Mouse (Mus musculus) inflammation-experienced regulatory T-cells, adult 6 months (primary cell): ENCODE data around the gene Mme. TPM values are rescaled to one million over a fixed set of nuclear protein-coding genes. Genes with fewer than 3 reads are reported as not detected.

Experiments
- ATAC-seq: one replicate; pipeline ENCODE4 v1.8.0; 2017
- polyA plus RNA-seq, 3 experiments: library from polyadenylated mRNA; unstranded; fragments of 100-300 nt; shearing (Covaris generic); gene quantifications; one replicate each; pipeline ENCODE4 v1.2.1; 2017

Mme gene
- not detected for polyA plus RNA-seq

DNA sequence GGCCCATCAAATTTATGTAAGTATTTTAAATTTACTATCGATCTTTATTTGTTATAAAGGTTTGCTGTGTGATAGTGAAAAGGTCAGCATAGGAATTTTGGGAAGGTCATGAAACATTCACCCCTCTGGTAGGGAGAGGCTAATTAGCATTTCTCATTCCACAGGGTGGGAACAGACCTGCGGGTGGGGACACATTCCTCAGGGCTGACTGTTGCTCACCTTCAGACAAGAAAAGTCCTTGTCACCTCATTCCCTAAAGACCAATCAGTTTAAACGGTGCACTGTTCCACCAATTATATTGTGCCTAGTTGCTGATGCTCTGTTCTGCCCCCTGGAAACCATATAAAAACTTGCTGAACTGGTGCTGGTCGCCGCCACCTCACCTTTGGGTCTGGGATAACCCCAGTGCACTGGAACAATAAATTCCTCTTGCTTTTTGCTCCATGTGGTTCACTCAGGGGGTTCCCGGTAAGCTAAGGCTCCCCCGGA is at the start of gene Mme:
Mme (plus strand) TSS at position 439 of the 489 bp plus-strand sequence.
- no peak for ATAC-seq

DNA sequence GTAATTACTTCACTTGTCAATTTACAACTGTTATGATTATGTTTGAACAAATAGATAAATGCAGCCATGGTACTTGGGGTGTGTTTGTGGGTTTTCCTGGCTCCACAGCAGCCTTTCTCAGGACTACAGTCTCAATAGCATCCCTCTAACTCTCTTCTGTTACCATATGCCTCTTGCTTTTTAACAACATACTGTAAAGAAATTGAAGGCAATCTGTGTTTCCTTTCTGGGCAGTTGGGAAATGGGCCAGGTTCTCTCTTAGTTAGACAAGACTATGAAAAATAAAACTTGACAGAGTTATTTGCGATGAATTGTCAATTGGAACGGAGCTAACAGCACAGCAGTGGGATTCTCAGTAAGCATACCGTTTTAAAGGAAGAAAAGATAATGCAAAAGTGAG is 44.8 kb upstream of the Mme start:
- no peak for ATAC-seq

DNA sequence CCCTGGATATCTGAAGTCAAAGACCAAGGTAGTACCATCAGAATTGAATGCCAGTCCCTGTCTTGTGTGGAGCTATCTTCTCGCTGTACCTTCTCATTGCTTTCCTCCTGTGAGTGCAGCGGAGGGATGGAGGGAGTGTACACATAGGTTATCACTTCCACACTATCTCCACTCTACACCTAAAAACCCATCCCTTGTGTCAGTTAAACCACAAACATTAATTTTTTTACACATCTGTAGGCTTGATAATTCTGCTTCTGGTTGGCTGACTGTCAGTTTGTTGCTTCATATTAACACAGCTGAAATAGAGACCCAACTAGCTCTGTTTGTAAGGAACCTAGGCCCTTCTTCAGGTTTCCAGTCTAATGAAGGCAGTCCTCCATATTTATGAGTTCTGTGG is 43.3 kb upstream of the Mme start:
- ATAC-seq: no peak

DNA sequence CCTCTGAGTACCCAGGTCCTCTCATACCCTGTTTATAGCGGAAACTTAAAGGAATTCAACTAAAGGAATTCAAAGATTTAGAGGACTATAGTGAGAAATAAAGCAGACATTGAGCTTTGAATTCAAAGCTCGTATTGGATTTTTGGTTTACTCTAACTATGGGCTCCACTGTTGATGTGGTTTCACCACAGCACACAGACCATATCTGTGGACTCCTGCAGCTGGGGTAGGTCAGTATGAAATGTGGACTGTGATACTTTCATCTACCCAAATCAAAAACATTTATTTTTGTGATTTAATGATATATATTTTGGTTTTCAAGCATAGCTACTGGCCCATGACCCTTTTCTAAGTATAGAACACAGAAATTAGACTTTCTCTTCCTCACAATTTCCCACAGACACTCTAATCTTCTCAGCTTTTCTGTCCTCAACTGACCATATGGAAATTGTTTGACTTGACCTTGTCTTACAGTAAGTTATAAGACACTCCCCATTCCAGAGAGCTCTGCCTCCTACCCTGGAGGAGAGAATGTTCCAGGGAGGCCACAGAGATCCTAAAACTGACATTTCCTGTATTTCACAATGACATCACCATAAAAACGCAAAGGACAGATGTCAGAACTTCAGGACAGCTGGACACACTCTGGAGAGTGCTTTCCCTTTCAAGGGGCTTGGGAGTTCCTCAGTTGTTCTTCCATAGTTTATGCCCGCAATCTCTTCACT is 19.3 kb upstream of the Mme start:
- no peak for ATAC-seq

DNA sequence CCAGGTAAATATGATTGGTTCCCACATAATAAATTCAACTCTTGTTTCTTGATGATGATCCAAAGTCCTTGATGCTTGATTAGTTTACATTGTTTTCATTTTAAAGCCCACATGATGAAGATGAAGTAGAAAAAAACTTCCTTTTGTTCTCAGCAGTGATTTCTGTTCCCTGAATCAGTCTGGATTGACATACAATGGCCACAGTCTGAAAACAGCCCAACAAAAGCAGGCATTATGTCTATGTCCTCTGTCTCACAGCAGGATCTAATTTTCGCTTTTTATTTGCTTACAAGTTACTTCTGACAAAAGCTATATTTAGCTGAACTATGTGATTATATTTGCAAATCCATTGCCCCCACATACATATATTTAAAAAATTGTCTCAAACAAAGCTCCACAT is 17.7 kb upstream of the Mme start:
- no peak for ATAC-seq

DNA sequence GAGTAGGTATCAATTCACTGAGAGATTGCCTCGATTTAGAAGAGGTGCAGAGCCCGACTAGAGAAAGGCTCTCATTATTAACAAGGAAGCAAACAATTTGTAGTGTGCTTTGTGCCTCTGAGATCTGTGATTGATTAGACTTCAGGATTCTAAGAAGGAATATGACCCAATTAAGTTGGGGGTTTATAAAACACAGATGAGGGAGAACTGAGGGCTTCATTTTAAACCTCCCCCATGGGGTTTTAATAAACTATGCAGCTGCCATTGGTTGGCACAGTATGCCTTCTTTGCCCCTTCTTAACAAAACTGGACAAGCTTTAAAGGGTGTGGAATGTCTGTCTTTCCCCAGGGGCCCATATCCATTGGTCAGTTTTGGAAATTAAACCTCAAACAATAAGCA is 5.4 kb upstream of the Mme start:
- no peak for ATAC-seq

DNA sequence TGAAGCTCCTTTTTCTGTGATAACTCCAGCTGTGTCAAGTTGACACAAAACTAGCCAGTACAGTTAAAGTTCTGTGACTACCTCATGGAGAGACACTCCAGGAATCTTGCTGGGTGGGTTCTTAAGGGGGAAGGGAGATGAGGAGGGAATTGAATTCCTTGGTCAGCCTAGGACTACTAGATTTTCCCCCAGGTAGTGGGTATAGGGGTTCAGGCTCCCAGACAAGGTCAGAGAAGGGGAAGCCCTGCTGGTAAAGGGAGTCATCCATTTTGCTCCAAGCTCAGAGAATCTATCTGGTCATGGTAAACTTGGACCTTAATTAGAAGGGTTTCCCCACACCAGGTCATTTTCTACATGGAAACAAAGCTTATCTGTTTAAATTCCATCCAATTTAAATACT is 2.4 kb downstream of the Mme start:
- no peak for ATAC-seq

DNA sequence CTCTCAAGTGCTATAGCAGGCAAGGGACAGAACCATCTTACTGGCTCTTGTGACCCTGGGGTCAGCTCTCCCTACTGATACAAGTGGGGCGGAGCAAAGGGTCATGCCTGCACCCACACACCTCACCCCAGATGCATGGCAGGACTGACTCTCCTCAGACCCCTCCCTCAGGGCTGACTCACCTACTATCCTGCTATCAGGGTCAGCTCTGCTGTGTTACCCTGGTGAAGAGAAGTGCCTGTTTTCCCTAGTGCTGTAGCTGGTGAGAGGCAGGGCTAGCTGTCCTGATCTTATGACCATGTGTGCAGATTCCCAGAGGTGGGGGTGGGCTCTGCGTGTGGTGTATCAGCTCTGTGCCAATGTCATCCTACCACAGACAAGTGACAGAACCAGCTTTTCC is 30.8 kb downstream of the Mme start:
- ATAC-seq: no peak

DNA sequence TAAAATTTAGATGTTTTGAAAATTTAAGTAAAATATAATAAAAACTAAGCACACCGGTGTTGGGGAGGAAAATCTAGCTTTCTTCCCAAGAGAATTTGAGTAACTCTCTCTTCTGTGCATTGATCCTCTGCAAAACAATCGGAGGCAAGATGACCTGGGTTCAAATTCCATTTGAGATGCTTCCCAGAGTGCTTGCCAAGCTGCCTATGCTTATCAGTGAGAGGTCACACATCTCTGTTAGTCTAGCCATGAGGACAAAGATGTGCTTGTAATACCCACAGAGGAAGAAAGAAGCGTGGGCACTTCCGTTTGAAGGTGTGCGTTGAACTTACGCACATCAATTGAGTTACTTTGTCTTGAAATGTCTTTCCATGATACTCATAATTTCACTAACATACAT is 53.0 kb downstream of the Mme start:
- ATAC-seq: no peak

DNA sequence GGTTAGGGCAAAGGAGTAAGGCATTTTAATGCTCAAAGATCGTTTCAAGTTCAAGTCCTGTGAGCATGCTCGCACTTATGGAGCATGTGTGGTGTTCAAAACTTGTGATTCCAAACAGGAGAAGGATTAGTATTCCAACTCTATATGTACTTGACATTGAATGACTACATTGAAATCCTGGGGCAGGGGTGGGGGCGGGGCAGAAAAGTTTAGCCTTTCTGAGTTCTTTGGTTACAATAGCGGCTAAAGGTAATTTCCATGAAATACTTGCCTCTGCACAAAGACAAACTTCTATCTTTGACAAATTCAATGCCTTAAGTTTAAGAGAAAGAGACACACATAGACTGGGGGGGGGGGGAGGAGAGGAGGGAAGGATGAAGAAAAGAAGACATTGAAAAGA is 53.5 kb downstream of the Mme start:
- no peak for ATAC-seq

DNA sequence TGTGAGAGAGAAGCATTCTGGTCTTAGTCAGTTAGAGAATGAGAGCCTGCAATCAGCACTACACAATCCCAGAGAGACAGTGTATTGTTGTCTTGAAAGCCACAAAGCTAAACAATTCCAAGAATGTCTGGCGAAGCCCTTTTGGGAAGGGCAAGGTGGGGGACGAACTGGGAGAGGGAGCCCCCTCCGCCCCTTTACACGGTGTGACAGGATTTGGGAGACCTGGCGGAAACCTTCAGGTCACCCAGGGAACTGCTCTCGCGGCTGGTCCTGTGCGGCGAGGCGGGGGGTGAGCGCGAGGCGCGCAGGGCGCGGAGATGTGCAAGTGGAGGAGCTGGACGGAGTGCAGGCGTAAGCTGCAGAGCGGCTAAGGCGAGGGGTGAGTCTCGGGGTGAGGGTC is 53.9 kb downstream of the Mme start:
- no peak for ATAC-seq

DNA sequence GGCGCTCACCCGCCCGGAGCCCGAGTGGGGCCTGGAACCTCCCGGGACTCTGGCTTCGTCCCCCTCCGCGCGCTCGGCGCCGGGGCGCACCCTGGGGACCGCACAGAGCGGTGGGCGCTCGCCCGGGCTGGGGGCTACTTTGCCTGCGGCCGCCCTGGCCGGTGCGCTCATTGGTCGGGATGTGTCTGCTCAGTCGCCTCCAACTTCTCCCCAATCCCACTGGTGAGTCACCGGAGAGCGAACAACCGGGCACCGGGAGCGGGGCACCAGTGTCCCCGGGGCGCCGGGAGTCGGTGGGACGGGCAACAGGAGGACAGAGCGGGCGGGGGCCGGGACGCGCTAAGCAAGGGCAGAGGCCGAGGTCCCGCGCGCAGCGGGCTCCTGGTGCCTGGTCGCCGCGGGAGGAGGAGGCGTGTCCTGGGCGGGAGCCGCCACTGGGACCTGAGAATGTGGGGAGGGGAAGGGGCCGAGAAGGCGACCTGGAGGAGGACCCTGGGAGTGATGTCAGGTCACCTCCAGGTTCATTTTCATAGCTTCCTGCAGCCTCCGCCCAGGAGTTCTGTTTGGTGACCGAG is 54.4 kb downstream of the Mme start:
- ATAC-seq: no peak

DNA sequence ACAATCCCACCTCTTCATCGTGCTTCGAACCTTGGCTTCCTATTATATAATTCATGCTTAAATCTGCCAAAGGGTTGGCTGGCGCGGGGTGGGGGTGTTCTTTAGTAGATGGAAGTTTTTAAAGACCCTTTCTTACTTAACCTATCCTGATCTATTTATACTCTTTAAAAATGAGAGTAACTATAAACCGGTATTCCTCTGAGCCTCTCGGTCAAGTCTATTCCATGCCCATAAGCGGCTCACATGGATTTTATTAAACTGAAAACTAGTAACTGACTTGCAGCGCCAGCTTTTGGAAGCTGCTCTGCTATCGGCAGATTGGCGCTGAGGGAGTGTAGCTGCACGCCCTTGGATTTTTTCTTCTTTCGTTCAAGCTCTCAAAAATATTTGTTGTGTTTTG is 55.1 kb downstream of the Mme start:
- no peak for ATAC-seq

DNA sequence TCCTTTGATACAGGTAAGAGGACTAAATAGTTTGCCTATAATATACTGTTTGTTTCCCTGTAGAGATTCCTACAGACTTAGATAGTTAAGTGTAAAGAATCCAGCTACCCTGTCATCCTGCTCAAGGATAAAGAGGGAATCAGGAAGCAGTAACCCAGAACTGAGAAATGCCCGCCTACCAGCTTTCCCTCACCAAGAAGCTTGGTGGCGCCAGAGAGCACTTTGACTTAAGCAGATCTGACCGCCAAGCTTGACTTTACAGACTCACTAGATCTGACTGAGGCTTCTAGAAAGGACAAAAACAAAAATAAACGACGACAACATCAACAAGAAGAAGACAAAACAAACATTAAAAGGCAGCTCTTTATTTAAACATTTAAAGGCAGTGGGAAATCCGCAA is 56.5 kb downstream of the Mme start:
- ATAC-seq: no peak

DNA sequence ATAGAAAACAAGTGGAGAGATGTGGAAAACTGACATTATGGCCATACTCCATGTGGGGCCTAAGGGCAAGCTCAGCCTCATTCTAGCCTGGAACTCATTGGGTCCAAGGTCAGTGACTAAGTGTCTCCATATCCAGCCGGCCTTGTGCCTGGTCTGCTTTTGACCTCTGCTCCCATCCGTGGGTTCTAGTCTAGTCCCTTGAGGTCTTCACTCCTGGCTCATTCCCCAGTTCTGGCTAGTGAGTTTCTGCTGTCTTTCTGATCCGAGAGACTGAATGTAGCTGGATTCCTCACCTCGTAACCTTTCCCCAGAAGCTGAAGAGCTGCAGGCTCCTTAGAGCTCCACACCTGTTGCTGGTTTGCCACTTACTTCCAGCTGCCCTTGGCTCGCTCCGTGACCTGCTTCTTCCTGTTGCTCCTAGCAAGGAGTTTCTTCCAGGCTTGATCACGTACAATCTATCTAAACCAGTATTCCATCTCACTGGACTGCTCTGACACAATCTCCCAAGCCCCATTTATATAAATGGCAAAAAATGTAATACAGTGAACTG is 73.9 kb downstream of the Mme start:
- ATAC-seq: no peak

DNA sequence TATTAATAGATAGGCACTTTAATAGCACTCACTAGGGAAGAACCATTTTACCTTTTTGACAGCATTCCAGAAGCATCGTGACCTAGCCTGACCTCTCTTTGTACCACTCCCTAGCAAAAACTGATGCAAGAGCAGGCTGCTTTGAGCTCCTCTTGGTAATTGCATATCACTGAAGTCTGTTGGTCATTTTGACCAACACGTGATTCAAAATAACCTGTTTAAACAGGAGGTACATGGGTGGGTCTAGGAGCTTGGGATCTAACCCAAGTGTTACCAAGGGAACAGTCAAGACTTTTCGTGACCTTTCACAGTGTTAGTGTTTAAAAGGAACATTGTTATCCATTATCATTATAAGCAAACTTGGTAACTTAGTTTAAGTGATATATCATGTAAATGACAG is 76.2 kb downstream of the Mme start:
- ATAC-seq: no peak

DNA sequence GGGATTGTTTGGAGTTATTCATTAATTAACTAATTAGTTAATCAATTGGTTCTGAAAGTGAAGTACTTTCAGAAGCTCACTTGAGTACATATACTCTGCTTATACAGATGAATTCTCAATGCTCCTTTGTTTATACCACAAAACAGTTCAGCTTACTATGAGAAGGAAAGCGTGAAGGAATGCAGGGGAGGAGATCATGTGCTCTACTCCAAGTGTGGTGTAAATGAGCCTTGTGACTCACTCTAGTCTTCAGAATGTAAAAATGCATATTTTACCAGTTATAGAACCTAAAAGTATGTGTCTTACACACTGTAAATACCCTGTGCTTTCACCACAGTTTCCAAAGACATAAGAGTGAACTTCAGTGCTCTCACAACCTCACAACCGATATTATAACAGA is 84.3 kb downstream of the Mme start:
- no peak for ATAC-seq

DNA sequence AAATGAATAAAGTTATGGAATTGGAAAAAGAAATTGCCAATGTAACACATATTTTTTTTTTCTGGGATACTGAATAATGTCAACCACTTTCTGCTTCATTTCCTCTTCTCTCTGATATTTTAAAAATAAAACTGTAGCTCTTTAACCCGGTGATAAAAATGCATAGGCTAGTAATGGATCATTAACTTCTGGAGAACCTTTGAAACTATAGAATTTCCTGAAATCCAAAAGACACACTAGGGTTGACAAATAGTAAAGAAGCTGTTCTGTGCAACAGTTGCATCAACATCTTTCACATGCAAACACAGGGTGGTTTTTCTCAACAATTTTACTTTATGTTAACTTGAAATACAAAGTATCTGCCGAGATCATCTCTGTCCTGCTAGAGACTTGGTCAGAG is 98.8 kb downstream of the Mme start:
- ATAC-seq: no peak

DNA sequence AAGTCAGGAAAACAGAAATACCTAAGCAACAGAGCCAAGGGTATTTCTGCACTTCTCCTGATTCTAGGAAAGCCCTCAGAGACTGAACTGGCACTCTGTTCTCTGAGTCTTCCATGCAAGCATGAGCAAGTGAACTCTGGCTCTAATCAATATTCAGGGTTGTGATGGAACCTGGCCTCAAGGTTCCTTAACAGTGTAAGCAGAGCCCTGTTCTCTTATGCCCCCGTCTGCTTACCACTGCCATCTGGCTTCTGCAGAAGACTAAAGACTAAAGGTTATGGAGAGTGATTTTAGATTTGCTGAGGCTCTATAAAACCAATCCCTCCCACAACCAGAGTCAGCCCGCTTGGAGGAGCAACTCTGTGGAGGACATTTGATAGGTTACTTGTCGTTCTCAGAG is 99.2 kb downstream of the Mme start:
- ATAC-seq: no peak

DNA sequence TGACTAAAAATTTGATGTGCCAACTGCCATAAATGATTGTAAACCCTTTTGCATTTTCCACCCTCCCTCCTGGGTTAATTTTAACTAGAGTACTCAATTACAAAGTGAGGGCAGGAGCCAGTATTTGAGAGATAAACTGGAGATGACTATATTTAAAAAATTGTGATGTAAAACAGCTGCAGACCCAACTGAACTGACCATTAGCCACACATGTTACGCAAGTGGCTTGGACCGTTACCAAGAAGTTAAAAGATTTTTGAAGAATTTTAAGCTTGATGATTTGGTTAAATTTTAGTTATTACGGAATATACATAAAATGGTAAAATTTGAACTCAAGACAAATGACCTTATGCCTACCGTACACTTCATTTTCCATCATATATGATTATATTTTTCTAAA is 100.1 kb downstream of the Mme start:
- no peak for ATAC-seq

DNA sequence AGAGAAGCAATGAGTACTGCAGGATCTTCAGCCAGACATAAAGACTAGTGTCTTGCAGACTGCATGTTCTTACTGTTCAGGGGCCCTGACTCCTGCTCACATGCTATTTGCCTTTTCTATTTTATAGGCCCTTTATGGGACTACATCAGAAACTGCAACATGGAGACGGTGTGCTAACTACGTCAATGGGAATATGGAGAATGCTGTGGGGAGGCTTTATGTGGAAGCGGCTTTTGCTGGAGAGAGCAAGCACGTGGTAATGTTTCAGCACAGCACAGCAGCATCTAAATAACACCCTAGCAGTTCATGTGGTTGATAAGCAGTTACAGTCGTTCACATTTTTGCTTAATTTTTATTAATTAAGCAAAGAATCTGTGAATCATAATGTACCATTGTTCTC is 103.7 kb downstream of the Mme start:
- no peak for ATAC-seq

DNA sequence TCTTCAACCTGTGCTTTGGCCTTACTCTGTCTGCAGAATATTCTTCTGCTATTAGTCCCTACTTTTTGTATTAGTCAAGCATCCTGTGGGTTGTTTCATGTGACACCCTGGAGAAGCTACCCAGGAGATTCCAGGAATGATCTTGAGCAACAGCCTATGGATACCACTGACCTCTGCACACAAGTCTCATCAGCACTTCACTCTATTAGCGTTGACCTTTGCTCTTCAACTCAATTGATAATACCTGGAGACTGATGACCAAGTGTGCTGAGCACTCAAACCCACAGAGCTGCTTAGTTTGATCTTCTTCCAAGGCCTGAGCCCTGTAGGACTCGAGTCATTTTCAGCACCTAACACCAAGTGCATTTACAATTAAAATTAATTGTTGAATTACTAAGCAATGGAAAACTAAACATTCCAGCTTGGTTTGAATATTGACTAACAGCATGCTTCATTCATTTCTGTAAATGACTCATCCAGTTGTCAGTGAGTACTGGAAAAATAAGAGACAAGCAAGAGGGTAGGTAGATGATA is 107.6 kb downstream of the Mme start:
- no peak for ATAC-seq

DNA sequence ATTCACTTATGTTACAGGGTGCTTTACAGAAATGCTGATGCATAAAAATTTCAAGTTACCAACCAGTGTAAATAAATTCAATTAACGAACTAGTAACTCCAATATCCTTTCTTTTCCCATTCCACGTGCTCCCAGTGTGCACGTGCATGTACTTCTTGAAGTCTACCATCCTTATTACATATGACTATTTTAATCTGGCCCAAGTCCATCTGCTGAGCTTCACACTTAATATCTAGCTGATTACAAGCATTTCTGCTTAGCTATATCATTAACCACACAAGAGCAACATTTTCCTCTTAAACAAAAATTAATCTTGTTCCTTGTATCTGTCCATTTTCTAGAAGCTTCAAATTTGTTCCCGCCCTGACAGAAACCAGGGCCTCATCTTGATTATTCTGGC is 108.9 kb downstream of the Mme start:
- ATAC-seq: no peak

DNA sequence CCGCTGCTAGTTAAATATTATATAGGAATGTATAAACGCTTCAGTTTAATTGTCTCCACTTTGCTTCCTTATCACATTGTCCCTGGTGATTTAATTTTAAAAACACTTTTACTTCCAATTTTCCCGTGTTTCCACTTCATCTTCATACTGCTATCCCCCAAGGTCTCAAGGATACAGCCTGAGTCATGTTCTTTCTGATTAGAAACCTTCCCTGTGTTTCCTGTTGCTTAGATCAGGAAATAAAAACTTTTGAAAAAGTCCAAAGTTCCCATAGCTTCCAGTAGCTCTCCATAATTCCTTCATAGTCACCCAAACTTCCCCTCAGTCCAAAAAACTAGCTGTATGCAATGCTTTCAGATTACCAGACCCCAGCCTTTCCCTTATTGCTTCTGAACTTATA is 109.4 kb downstream of the Mme start:
- no peak for ATAC-seq
